8 mouse cellular contexts compared by ENCODE assay signal in genomic region chr3:152339862-152340557, GRCm38 (mm10). TPM values are rescaled to one million over a fixed set of nuclear protein-coding genes. Genes with fewer than 3 reads are reported as not detected.
DNase-seq lines count a peak whose midpoint lies in the region; ATAC-seq and TF ChIP-seq lines count a peak whose summit lies in the region.

TSS of gene Miga1 (minus strand) at chr3:152340407.

- H3K27me3 ChIP-seq in embryonic facial prominence, embryonic 11.5 days (ENCODE audit: control insufficient read depth, insufficient read depth, low read length) = no peaks in the 10 kb centered on the region
- no peaks in the 10 kb centered on the region for H3K27me3 ChIP-seq in intestine, postnatal 0 days (replicated peaks; ENCODE audit: control insufficient read depth, insufficient read depth, low read length)

- intact Hi-C loops in left cerebral cortex, postnatal 36 days (cut with DNase I) = no loop called here

- DNase-seq in adrenal gland, postnatal 14 days = peak; percentile 82
- DNase-seq in embryonic facial prominence, embryonic 11.5 days (ENCODE audit: low spot score) = peak; percentile 87
- DNase-seq in left cerebral cortex, postnatal 36 days (ENCODE audit: low spot score in 2 of 2) = peak; percentile 81 to 88
- DNase-seq in mesoderm, embryonic 11.5 days (ENCODE audit: low read depth, low spot score) = peak; percentile 69
- peak; percentile 77 to 80 for DNase-seq in right cerebral cortex, postnatal 36 days (ENCODE audit: low spot score in 2 of 2)
- DNase-seq in yolk sac, embryonic 10.5 days (ENCODE audit: low spot score) = peak; percentile 88

- 3% methylated on average over 49 of the region's 54 CpGs for WGBS in embryonic facial prominence, embryonic 11.5 days
- WGBS in intestine, postnatal 0 days = 1% methylated on average over 54 of the region's 54 CpGs

- peak within 1 kb of the TSS; percentile 87 for H3K4me3 ChIP-seq in embryonic facial prominence, embryonic 11.5 days (ENCODE audit: low read depth, low read length)
- peak within 1 kb of the TSS; percentile 84 for H3K4me3 ChIP-seq in intestine, postnatal 0 days (ENCODE audit: low read depth, low read length)

- TF ChIP-seq CTCF in intestine, postnatal 0 days (IDR thresholded peaks at IDR 0.05; ENCODE audit: low read depth) = no peak

- no peaks in the 10 kb centered on the region; the same call in 1 of the 2 replicates for H3K36me3 ChIP-seq in embryonic facial prominence, embryonic 11.5 days (replicated peaks; ENCODE audit: control insufficient read depth, insufficient read depth, low read depth, low read length)
- peaks cover 25% of the 10 kb centered on the region; the same call in 1 of the 2 replicates for H3K36me3 ChIP-seq in intestine, postnatal 0 days (ENCODE audit: control insufficient read depth, insufficient read depth)

- H3K4me2 ChIP-seq in embryonic facial prominence, embryonic 11.5 days (ENCODE audit: low read depth, low read length) = peak within 1 kb of the TSS; percentile 41
- H3K4me2 ChIP-seq in intestine, postnatal 0 days (replicated peaks; ENCODE audit: low read depth) = peak within 1 kb of the TSS; percentile 88

- H3K9me3 ChIP-seq in embryonic facial prominence, embryonic 11.5 days (replicated peaks; ENCODE audit: control insufficient read depth, low read length) = no peaks in the 10 kb centered on the region
- H3K9me3 ChIP-seq in intestine, postnatal 0 days (ENCODE audit: control insufficient read depth) = no peaks in the 10 kb centered on the region

- ATAC-seq in embryonic facial prominence, embryonic 11.5 days (replicated peaks; ENCODE audit: insufficient number of reproducible peaks, low FRiP score, low TSS enrichment, low read depth) = peak; percentile 88
- peak; percentile 82 for ATAC-seq in granulocyte monocyte progenitor cell, adult 5-6 weeks (replicated peaks; ENCODE audit: poor library complexity, severe bottlenecking)
- ATAC-seq in intestine, postnatal 0 days = peak; percentile 70

- H3K4me1 ChIP-seq in embryonic facial prominence, embryonic 11.5 days (ENCODE audit: control insufficient read depth, insufficient read depth, low read length) = no peaks in the 10 kb centered on the region
- no peaks in the 10 kb centered on the region for H3K4me1 ChIP-seq in intestine, postnatal 0 days (replicated peaks; ENCODE audit: control insufficient read depth, insufficient read depth, low read length)

- no peak within 1 kb of the TSS for H3K27ac ChIP-seq in embryonic facial prominence, embryonic 11.5 days (replicated peaks; ENCODE audit: low read depth, low read length)
- H3K27ac ChIP-seq in intestine, postnatal 0 days (ENCODE audit: low read depth, low read length) = peak within 1 kb of the TSS; percentile 66

- H3K9ac ChIP-seq in embryonic facial prominence, embryonic 11.5 days (replicated peaks; ENCODE audit: low read length) = peak within 1 kb of the TSS; percentile 86
- peak within 1 kb of the TSS; percentile 70 for H3K9ac ChIP-seq in intestine, postnatal 0 days (ENCODE audit: low read depth, low read length)

RNA-seq across cellular contexts. Expression of gene Miga1, which starts in this region (rescaled TPM):
- 9.3 and 11.5 TPM in 2 replicates for total RNA-seq in adrenal gland, postnatal 14 days (2021)
- 18.8 and 21.1 TPM in 2 replicates for polyA plus RNA-seq in embryonic facial prominence, embryonic 11.5 days (2014; fragmentation: Nextera tagmentation; extraction: Ambion mirVana)
- 23.8 and 33.7 TPM in 2 replicates for total RNA-seq in granulocyte monocyte progenitor cell, adult 5-6 weeks (2014; fragmentation: Nextera tagmentation)
- total RNA-seq in granulocyte monocyte progenitor cell, adult 5-6 weeks (2017) = 16.6 and 21.3 TPM in 2 replicates
- 5.8 and 6.6 TPM in 2 replicates for polyA plus RNA-seq in intestine, postnatal 0 days (2015; fragmentation: Nextera tagmentation; extraction: Ambion mirVana)
- total RNA-seq in left cerebral cortex, postnatal 36 days (2021) = 10 to 100 TPM; 74.2 to 79.3 TPM
